Mouse (Mus musculus) myocyte (in vitro differentiated cells): ENCODE measurements at regions not wholly inside any gene's neighbourhood (a gene's known extent, or its start where the extent isn't known, plus 50 kb on each side); places are given as distances from the start of the nearest gene placed in this dataset.
"Not testable (repeated sequence)": the region's sequence is repeated elsewhere in the genome, so short reads cannot be mapped to it uniquely, and the experiment has no call there.

Experiments
- H3K27me3 ChIP-seq: one replicate; pipeline ENCODE4 v1.6.1; 2011; ENCODE audit not compliant: control insufficient read depth, insufficient read depth, insufficient read length
- H3K36me3 ChIP-seq: one replicate; pipeline ENCODE4 v1.6.1; 2011; ENCODE audit not compliant: control insufficient read depth, insufficient read depth
- H3K4me2 ChIP-seq: one replicate; pipeline ENCODE4 v1.6.1; 2011; ENCODE audit warnings: low read depth, control low read depth
- H3K4me3 ChIP-seq: one replicate; pipeline ENCODE4 v1.5.1; 2011; ENCODE audit warnings: mild to moderate bottlenecking, control low read depth, moderate library complexity
- H3K79me2 ChIP-seq: one replicate; pipeline ENCODE4 v1.6.1; 2011; ENCODE audit not compliant: control insufficient read depth, insufficient read depth
- H3ac ChIP-seq: one replicate; pipeline ENCODE4 v1.6.1; 2011; ENCODE audit not compliant: control insufficient read depth, insufficient read length
- CEBPB ChIP-seq: IDR thresholded peaks from 2 replicates; pipeline ENCODE4 v1.6.1; 2011; ENCODE audit warnings: mild to moderate bottlenecking, moderate library complexity; ENCODE audit not compliant: poor library complexity, insufficient read depth, severe bottlenecking
- E2F4 ChIP-seq: IDR thresholded peaks from one replicate; pipeline ENCODE4 v1.6.1; 2011; ENCODE audit warnings: mild to moderate bottlenecking, control low read depth, moderate library complexity; ENCODE audit not compliant: insufficient read depth
- MAX ChIP-seq: IDR thresholded peaks from one replicate; pipeline ENCODE4 v1.6.1; 2011; ENCODE audit warnings: low read depth, mild to moderate bottlenecking, control low read depth
- MYOD1 ChIP-seq, 3 experiments: IDR thresholded peaks; one replicate each; pipeline ENCODE4 v1.6.1; 2011; ENCODE audit warnings: control low read depth in 2 of 3, low read depth in 2 of 3, mild to moderate bottlenecking in 2 of 3, moderate library complexity in 1 of 3; ENCODE audit not compliant: insufficient read length in 2 of 3, control insufficient read depth in 1 of 3
- MYOG ChIP-seq, 3 experiments: IDR thresholded peaks; one replicate each; pipeline ENCODE4 v1.6.1; 2011; ENCODE audit warnings: control low read depth in 2 of 3, low read depth in 2 of 3, mild to moderate bottlenecking in 2 of 3; ENCODE audit not compliant: insufficient read length in 2 of 3, control insufficient read depth in 1 of 3, insufficient read depth in 1 of 3
- POLR2A ChIP-seq: IDR thresholded peaks from one replicate; pipeline ENCODE4 v1.6.1; 2011; ENCODE audit warnings: low read depth, mild to moderate bottlenecking, control low read depth, moderate library complexity; ENCODE audit not compliant: insufficient read length
- POLR2AphosphoS2 ChIP-seq: IDR thresholded peaks from one replicate; pipeline ENCODE4 v1.6.1; 2011; ENCODE audit warnings: low read depth, control low read depth; ENCODE audit not compliant: insufficient read length
- REST ChIP-seq: IDR thresholded peaks from one replicate; pipeline ENCODE4 v1.6.1; 2011; ENCODE audit warnings: mild to moderate bottlenecking, control low read depth, moderate library complexity; ENCODE audit not compliant: insufficient read depth, insufficient read length
- SRF ChIP-seq: IDR thresholded peaks from one replicate; pipeline ENCODE4 v1.6.1; 2011; ENCODE audit warnings: low read depth; ENCODE audit not compliant: control insufficient read depth, insufficient read length
- TCF12 ChIP-seq: IDR thresholded peaks from one replicate; pipeline ENCODE4 v1.6.1; 2011; ENCODE audit warnings: mild to moderate bottlenecking, control low read depth; ENCODE audit not compliant: poor library complexity, insufficient read depth, severe bottlenecking
- TCF3 ChIP-seq: IDR thresholded peaks from one replicate; pipeline ENCODE4 v1.6.1; 2011; ENCODE audit warnings: low read depth, control low read depth; ENCODE audit not compliant: insufficient read length
- USF1 ChIP-seq: IDR thresholded peaks from one replicate; pipeline ENCODE4 v1.6.1; 2011; ENCODE audit warnings: low read depth, mild to moderate bottlenecking, control low read depth, moderate library complexity

DNA sequence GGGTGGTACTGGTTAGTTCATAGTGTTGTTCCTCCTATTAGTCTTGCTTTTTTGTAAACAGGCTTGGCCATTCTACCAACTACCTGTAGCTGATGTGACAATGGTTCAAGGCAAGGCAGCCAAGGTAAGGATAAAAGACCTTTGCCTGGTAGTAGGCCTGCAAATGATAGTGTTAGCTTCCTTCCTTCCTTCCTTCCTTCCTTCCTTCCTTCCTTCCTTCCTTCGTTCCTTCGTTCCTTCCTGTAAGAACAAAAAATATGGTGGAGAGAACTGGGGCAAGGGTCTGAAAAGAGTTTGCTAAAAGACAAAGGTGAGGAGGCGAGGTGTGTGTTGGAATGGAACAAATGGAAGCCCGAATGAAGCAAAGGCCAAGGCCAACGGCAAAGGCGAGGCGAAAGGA is 84.8 kb upstream of the Ezh2 start:
- H3K36me3 ChIP-seq, H3K27me3 ChIP-seq, H3K4me3 ChIP-seq, H3K4me2 ChIP-seq, H3K79me2 ChIP-seq, H3ac ChIP-seq: not testable (repeated sequence)

- H3K4me2 ChIP-seq, H3K36me3 ChIP-seq, H3K27me3 ChIP-seq, H3ac ChIP-seq, H3K4me3 ChIP-seq, H3K79me2 ChIP-seq: not testable (repeated sequence)
These were observed 77.6 kb upstream of the Ezh2 start for GRCm38 (mm10) chr6:47672741-47673140.

DNA sequence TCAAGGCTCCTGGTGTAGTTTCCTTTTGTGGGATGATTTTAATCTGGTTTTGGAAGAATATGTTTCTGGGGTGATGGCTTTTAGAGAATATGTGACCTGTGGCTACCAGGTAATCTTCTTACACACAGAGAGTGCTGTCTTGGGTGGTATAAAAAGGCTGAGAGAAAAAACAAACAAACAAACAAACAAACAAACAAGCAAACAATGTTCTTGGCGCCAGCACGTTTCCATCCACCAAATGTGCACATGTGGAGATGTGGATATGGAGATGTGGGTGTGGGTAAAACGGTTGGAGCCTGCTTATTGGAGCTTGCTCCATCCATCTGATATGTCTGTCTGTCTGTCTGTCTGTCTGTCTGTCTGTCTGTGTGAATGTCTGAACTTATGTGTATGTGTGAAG is 57.7 kb upstream of the Ezh2 start:
- H3K27me3 ChIP-seq = peaks cover 19% of the 10 kb centered on the region
- H3ac ChIP-seq, H3K36me3 ChIP-seq, H3K4me2 ChIP-seq, H3K4me3 ChIP-seq, H3K79me2 ChIP-seq: not testable (repeated sequence)

DNA sequence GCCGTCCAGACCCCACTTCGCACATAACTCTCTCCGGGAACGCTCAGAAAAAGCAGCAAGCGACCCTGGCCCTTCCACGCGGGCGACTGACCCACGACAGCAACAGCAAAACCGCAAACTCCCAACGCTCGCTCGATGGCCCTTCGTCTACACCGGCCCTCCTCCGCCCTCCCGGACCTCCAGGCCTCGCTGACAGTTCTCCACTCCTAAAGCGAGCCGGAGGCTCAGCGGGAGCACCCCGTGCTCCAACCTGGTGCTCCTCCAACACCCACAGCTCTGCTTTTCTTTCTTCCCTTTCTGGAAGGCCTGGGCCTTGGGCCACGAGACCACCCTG is 56.2 kb upstream of the Ezh2 start:
- Histone ChIP-seq H3K4me3 (peak overlapping the region; percentile 34), H3ac (peak overlapping the region; percentile 3), H3K27me3 (peaks cover 23% of the 10 kb centered on the region), H3K4me2 (peak overlapping the region; percentile 90)
- not testable (repeated sequence) for H3K36me3 ChIP-seq, H3K79me2 ChIP-seq

DNA sequence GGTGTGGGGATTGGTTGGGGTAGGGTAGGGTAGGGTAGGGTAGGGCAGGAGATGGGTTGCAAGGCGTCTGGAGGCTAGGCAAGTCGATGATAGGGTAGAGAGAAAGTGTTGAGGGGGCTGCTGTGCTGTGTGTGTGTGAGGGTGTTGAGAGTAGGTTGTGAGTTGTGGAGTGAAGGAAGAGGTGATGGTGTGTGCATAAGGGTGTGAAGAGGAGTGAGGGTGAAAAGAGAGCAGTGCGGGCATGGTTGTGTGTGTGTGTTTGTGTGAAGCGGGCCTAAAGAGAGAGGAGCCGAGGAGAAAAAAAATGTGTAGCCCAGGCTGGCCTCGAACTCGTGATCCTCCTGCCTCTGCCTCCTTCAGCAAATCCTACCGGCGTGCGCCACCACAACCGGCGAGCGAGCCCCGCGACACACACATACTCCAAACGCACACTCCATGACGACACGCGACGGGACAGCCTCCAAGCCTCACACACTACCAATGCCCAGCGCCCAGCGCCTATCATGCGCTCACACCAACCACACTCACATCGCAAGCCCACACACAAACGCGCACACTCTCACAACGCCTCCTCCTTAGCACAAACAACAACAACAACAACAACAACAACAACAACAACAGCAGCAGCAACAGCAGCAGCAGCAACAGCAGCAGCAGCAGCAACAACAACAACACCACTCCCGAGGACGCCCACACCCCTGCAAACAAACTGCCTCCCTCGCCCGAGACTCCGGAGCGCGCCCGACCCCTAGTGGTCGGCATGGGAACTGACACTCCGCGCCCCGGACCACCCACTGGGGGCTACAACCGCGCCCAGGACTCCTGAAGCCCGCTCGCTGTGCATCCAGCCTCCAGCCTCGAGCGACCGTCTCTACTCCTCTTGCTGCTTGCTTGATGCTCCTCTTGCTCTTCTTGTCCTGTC is 55.6 kb upstream of the Ezh2 start:
- TF ChIP-seq USF1 = no peak
- no peak for TF ChIP-seq POLR2A
- no peak for TF ChIP-seq MYOG (IDR thresholded peaks at IDR 0.05; ENCODE audit: control insufficient read depth in 1 of 3, insufficient read depth in 1 of 3, insufficient read length in 2 of 3, low read depth in 2 of 3)
- no peak for TF ChIP-seq POLR2AphosphoS2
- no peak for TF ChIP-seq TCF12
- peak; percentile 19 for TF ChIP-seq MAX
- no peak for TF ChIP-seq MYOD1 (IDR thresholded peaks at IDR 0.05; ENCODE audit: control insufficient read depth in 1 of 3, insufficient read length in 2 of 3, low read depth in 2 of 3)
- no peak for TF ChIP-seq REST
- TF ChIP-seq SRF = no peak
- peak; percentile 32 for TF ChIP-seq E2F4
- peak; percentile 39; the same call in 1 of the 2 replicates for TF ChIP-seq CEBPB
- TF ChIP-seq TCF3 = no peak
- Histone ChIP-seq H3K27me3 (peaks cover 23% of the 10 kb centered on the region), H3K4me3 (peak overlapping the region; percentile 34), H3ac (peak overlapping the region; percentile 3), H3K36me3 (no peaks in the 10 kb centered on the region), H3K79me2 (no peaks in the 10 kb centered on the region), H3K4me2 (peak overlapping the region; percentile 90)

DNA sequence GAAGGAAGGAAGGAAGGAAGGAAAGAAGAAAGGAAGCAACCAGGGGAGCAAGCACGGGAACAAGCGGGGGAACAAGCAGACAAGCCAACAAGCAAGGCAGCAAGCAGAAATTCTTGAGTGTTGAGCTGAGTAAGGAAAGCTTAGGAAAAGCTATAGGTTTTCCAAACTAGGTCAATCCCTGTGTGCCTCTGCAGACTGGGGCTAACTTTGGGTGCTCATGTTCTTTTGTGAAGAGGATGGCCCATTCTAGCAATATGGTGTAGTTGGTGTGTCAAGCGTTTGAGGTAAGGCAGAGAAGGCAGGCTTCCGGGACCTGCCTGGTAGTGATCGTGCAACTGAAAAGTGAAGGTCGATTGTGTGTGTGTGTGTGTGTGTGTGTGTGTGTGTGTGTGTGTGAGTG is 54.8 kb upstream of the Ezh2 start:
- Histone ChIP-seq H3K36me3 (no peaks in the 10 kb centered on the region), H3K4me3 (peak overlapping the region; percentile 34), H3ac (no peak overlapping the region), H3K79me2 (no peaks in the 10 kb centered on the region), H3K4me2 (no peak overlapping the region), H3K27me3 (peaks cover 23% of the 10 kb centered on the region)
- TF ChIP-seq USF1 = no peak
- no peak for TF ChIP-seq TCF3
- no peak for TF ChIP-seq MAX
- no peak for TF ChIP-seq SRF
- TF ChIP-seq POLR2A = no peak

DNA sequence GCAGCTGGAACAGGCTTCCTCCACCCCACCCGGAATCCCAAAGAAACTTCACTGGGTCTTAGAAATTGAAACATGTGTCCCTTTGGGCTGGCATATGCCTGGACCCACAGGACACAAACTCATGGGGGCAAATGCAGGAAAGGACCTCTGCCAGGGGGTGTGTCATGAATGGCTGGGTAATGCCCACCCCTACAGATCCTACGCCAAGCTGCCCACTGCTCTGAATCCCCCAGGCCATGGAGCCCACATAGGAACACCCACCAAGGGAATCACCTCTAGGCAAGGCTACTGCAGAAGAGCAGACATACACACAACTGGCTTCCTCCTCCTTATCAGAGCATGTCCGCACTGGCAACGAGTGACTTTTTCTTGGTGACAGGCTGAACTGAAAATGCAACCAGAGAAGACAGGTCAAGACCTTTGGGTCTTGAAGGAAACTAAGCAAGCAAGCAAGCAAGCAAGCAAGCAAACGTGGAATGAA is 54.4 kb upstream of the Ezh2 start:
- no peak overlapping the region for H3K4me3 ChIP-seq
- no peak overlapping the region for H3K4me2 ChIP-seq
- peaks cover 23% of the 10 kb centered on the region for H3K27me3 ChIP-seq
- TF ChIP-seq SRF = no peak
- no peak for TF ChIP-seq POLR2A
- no peak for TF ChIP-seq MYOD1 (IDR thresholded peaks at IDR 0.05; ENCODE audit: control insufficient read depth in 1 of 3, insufficient read length in 2 of 3, low read depth in 2 of 3)
- TF ChIP-seq MAX = no peak
- TF ChIP-seq TCF12 = no peak
- TF ChIP-seq MYOG (IDR thresholded peaks at IDR 0.05; ENCODE audit: control insufficient read depth in 1 of 3, insufficient read depth in 1 of 3, insufficient read length in 2 of 3, low read depth in 2 of 3) = no peak
- H3K36me3 ChIP-seq = no peaks in the 10 kb centered on the region
- H3K79me2 ChIP-seq = no peaks in the 10 kb centered on the region
- no peak overlapping the region for H3ac ChIP-seq
